Mouse (Mus musculus) CD4-positive helper T cell, adult 2 months (primary cell): Measurements from ENCODE around the gene Pdzd4.

Experiments used
- DNase-seq: peaks from one replicate; pipeline ENCODE4 v3.0.0-alpha.2; 2012; ENCODE audit warnings: low read depth, missing footprints, low spot score

The Pdzd4 gene

DNA sequence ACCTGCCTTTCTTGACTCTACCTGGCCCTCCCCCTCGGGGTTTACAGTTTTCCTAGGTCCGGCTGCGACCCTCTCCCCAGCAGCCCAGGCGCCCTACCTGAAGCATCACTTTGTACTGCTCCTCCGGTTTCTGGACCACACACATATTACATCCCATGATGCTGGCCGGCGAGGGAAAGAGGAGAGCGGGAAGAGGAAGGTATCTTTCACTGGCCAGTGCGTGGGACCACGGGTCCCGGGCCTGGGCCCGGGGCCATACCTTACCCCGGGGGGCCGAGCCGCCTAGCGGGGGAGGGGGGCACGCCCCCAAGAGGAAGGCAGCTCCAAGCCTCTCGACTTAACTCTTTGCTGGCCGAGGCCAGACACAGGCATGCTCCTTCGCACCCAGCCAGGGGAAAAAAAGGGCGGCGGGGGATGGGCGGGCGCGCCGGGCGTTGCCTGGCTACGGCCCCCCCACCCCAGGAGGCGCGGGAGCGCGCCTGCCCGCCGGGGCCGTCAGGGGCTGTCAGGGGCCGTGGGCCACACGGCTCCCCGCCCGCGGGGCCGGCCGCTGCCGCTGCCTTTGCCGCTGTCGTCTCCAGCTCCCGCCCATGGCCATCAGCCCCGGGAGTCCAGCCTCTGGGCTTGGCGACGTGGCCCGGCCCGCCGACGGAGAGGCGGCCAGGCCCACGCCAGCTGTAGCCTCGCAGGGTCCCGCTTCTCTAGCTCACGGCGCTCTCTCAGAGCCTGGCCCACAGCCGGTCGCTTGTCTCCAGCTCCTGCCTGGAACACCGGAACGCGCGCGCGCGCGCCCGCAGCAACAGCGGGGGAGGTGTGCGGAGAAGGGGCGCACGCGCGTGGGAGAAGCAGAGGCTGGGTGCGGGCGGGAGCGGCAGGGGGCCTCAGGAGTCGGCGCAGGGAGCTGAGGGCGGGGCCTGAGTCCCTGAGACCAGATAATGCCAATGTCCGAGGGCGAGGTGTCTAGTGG is at the start of gene Pdzd4:
Gene Pdzd4 (minus strand): TSS at position 785 of the 967 bp plus-strand sequence.
- peak; percentile 44 for DNase-seq

DNA sequence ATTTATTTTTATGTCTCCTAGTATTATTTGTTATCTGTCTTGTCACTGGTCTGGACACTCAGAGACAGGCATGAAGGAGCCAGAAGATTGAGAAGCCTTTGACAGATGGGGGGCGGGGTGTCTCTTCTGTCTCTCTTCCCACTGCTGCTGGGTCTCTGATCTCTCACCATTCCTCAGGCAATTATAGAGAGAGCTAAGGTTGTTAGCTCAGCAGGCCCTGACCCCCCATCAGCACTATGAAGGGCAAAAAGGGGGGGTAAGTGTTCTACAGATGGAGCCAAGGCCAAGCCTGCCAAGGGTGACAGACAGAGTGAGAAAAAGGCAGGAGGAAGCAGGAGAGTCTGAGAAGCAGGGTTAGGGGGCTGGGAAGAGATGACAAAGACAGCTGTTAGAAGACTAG is 47.2 kb upstream of the Pdzd4 start:
- no peak for DNase-seq

DNA sequence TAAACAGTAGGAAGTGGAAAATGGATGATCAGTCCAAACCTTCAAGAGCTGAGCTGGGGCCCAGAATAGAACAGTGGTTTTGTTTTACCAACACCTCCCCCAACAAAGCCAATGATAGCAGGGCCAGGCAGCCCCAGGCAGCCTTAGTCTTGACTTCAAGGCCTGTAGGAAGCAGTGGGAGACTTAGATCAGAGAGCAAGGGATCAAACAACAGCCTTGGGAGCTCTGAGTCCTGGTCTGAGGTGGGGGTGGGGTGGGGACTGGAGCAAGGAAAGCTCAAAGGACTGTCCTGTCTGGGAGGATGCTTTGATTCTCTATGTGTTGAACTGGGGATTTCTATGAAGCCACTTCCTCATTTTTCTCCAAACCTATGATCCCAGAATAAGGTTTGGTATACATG is 46.7 kb upstream of the Pdzd4 start:
- DNase-seq: no peak

DNA sequence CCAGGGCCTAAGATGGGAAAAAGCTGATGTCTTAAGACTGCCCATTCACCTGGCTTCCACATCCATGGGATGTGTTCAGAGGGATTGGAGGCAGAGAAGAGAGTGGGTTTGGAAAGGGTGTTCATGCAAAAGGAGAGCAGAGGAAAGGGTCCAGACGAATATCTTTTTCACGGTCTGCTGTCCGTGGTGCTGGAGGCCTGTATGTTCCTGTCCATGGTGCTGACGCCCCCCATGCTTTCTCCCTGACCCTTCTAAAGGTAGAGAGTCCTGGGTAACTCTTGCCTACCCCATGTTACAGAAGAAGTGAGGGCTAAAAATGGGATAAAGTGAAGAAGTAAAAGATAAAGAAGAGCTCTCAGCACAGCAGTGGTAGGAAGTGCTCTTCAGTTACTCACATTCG is 44.6 kb upstream of the Pdzd4 start:
- DNase-seq: no peak

DNA sequence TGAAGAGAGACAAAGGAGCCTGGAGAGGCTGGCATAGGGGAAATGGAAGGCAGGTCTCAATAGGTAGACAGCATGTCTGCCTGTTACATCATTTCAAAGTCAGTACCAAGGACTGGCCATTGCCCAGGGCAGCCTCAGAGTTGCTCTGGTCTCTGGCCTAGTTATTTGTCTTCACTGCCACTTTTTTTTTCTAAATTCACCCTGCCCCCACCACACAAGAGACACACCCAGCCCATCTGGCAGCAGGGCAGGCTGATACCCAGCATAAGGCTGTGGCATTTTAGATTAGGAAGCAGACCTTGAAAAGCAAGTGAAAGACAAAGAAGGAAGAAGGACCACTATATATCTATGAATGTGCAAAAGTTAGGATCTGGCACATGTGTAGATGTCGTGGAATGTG is 43.1 kb upstream of the Pdzd4 start:
- DNase-seq: no peak

DNA sequence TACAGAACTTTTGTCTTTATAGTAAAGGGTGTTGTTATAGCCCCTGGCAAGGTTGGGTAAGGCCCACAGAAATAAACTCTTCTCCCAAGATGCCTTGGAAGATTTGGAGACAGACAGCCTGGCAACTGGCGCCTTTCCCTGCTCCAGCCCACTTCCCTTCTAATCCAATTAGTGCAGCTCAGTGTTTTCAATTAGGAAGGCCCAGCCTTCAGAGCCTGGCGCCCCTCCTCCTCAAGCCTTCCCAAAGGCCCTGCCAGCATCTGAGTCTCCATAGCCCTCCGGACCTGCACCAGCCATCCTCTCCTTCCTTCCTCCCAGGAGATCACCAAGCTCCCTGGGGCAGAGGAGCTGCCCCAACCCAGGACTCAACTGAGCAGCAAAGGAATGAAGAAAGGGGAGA is 42.5 kb upstream of the Pdzd4 start:
- DNase-seq: no peak

DNA sequence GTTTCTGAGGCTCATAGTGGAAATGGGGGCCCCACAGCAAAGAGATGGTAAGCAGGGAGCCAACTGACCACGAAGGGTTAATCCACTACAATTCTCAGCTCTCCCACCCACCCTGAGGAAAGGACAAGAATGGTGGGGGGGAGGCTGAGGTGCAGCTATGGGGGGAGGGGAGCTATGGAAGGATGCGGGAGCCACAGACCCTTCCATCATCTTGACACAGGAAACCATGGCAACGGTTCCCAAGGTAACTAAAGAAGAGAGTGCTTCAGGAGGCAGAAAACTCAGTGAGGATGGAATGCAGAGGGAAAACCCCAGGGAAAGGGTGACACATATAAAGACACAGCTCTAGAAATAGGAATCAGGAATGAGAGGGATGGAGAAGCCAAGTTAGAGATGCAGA is 39.9 kb upstream of the Pdzd4 start:
- no peak for DNase-seq

DNA sequence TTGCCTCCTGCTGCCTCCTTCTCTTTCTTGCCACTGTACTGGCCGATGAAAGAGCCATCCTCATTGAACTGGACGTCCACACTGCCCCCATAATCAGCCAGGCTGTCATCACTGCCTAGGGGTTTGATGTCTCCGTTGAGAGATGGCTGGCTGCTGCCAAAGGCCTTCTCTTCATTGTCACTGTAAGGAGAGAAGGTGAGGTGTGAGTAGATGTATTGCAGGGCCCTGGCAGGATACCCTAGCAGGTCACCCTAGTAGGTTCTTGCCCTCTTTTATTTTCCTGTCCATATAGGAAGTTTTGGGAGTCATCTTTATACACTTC is 30.3 kb upstream of the Pdzd4 start:
- no peak for DNase-seq

DNA sequence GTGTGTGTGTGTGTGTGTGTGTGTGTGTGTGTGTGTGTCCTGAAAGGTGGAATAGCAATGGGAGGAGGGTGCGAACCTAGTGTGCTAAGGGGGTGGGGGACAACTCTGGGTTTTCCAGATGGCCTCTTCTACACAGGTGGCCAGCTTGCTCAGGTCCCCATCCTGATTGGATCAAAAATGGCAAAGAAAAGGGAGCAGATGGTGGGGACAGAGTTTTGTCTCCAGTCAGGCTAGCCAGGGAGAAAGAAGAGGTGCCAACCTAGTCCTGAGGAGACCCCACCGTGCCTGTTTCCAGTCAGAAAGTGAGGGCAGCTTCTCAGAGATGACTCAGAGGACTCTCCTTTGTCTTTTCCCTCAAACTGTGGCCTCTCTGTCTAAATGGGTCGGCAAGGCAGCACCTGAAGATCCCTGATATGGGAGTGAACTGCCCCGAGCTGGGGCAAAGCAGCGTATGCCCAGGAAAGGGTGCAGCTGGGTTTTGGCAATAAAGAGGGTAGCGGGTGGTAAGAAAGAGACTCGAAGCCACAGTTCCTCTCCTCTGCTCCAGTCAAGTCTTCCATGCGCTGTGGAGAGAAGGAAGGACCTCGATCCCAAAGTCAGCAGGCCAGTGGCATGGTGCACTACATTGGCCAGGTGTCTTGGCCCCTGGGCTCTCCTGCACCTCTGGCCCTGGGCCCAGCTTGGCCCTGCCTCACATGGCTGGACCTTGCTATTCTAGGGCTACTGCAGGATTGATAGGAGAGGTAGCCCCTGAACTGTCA is 29.7 kb upstream of the Pdzd4 start:
- DNase-seq: no peak

DNA sequence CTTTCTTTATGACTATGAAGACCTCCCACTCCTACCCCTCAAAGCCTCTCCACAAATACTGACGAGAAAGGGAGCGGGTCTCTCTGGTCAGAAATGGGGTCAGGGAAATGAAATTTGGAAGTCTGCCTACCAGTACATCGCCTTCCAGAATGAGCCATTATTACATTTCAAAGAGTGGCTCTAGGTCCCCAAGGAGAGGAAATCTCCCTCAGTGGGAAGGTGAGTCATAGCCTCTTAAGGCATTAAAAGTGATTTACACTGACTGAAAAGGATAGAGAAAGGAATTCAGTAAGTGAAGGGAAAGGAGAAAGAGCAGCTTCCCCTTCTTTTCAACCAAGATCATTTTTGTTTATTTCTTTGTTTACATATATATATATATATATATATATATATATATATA is 11.9 kb upstream of the Pdzd4 start:
- no peak for DNase-seq

DNA sequence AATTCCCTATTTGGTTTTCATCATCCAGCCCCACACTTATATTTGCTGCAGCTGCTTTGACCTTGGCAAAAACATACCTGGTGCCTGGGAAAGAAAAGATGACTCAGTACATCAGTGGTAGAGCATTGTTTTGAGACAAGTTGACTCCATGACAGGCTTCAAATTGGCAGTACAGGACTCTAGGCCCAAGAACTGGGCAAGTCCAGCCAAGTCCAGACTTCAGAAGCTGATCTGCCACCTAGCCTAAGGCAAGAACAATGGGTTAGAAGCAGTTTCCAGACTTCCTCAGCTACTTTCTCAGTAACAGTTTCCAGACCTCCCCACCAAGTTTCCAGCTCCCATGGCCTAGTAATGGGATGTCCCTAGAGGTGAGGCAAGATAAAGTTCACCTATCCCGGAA is 11.0 kb upstream of the Pdzd4 start:
- no peak for DNase-seq

DNA sequence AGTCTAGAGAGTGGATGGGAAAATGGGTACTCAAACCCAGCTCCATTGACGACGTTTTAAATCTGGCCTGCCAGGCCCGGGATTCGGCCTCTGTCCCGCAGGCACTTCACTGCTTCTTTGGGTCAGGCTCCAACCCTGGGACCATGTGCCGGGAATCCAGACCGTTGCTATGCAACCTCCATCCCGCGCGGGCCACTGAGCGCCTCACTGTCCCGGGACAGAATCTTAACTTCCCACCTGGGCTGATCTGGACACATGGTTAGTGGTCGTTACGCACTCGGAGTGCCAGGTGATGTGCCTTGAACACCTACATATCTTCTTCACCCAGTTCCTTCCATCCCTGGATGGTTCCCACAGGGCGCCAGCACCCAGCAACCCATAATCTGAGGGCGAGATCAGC is 1.0 kb downstream of the Pdzd4 start:
- DNase-seq: no peak

DNA sequence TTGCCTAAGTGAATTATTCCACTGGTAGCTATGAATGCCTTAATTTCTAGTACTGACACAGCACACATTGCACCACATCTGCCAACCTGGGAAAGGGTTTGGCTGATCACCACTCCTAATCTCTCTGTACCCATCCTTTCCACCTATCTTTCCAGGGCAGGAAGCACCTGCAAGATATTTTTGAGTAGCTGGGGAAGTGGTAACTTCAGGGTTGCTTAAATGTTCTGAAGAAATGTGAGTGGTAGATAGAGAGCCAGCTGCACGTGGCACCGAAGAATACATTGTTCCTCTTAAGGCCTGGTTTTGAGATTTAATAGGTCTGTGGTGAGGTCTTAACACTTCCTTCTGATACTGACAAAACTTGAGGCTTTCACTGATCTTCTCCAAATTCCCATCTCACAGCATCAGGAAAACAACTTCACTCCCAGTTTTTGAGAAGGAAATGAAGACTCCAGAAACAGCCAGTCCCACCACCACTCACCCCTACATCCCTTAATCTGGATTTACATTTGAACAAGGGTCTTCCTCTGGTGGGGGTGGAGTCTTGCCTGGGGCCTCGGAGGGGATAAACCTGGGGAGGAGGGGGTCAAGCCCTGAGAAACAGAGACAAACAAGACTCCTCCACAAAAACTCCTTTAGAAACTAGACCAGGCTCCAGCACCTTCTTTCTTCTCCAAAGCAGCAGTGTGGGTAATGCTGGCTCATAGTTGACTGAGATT is 8.0 kb downstream of the Pdzd4 start:
- no peak for DNase-seq

DNA sequence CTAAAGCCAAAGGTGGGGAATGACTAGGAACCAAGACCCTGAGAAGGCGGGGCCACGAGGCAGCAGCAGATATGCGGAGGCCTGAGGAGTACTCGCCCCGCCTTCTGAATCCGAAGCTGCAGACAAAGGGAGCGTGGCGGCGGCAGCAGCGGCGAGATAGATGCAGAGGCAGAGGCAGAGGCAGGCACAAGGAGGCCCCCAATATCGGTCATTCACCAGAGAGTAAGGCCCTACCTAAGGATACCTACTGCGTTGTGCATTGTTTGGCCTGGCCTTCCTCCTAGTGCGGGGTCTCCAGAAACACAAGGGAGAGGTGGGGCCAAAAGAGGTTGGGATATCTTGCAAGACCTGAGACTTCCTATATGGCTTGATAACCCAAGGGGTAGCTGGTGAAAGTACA is 9.7 kb downstream of the Pdzd4 start:
- no peak for DNase-seq

DNA sequence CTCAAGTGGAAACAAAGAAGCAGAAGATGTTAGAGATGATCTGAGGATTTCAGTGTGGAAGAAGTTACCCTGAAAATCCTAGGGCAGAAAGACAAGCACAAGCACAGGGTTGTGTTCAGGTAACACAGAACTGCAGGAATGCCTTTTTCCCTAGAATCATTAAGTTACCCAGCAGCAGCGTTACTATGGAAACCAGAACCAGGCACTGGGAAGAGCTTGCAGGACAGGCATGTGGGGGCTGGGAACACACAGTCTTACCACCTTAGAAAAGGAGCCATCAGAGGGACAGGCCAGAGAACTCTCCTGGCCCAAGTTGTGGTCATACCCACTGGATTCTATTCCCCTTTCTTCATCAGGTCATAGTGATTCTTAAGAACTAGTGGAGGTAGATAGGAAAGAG is 19.0 kb downstream of the Pdzd4 start:
- no peak for DNase-seq

DNA sequence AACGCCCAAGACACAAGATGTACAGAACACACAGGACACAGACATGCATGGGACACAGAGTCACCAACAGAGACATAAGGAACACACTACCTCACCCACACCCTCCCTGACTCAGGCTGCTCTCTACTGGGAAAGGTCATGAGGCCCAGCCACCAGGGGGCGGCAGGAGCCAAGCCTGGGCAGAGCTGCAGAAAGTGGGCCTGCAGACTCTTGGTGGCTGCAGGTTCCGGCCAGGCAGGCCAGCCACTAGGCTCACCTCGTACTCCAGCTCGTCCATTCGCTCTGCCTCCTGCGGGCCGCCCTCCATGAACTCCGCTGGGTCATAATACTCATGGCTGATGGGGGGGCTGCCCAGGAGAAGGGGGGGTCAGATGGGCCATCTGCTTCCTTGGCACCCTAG is 26.3 kb downstream of the Pdzd4 start:
- peak; percentile 68 for DNase-seq

DNA sequence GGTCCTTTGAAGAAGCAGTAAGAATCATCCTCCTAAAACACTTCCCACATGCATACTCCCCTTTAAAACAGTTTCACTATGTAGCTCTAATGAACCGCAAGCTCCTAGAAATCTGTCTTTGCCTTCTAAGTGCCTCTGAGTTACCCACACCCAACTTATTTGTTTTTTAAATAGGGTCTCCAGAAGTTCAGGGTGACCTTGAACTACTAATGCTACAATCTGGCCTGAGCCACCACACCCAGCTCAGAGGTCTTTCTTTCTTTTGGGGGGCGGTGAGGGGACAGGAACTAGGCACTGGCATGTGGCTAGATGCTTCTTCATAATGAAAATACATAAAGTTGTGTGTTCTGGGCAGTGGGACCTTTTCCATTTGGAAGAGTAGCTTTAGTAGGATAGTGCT is 27.3 kb downstream of the Pdzd4 start:
- DNase-seq: no peak

DNA sequence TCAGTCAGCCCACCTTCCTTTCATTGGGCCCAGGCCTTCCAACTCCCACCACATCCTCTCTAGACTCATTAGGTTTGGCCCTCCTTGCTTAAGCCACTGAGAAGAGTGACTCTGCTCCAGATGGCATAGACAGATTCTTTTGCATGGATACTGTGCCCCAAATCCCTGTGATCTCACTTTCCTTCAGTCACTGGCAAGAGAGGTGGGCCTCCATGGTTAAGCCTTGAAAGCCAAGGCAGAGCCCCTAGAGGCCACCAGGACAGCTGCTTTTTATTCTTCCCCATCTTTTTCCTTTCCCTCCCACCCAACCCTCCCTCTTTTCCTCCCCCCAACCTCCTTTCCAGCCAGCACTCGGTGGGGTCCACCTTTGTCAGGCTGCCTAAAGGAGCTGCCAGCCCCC is 31.3 kb downstream of the Pdzd4 start:
- no peak for DNase-seq

DNA sequence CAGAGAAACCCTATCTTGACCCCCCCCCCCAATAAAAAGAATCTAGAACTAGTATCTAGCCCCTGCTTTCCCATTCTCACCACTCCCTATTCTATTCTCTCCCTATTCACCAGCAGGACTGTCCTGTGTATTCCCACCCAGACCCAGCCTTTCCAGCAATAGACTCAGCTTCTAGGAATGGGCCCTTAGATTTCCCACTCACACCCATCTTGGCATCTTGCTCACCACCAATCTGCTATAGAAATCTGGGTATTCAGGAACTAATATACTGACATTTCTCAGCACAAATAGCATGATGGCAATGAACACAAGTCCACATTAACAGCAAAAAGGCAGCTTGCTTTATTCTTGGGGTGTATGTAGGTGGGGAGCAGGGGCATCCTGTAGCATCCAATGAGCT is 31.7 kb downstream of the Pdzd4 start:
- no peak for DNase-seq

DNA sequence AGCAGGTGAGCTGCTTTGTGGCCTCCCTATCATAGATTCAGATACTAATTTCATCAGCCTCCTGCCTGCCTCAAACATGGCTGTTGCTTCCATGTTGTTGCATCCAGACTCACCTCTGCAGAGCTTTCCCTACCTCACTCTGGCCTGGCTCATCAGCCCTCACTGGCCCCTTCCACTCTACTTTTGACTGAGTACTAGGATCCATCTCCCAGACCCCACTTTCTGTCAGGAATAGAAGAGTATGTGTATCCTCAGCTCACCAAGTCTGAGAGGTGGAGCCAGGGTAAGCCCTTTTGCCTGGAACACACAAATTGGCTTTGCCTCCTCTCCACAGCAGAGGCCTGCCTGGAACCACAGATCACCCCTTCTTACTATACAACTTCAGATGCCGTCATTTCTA is 36.3 kb downstream of the Pdzd4 start:
- DNase-seq: no peak

DNA sequence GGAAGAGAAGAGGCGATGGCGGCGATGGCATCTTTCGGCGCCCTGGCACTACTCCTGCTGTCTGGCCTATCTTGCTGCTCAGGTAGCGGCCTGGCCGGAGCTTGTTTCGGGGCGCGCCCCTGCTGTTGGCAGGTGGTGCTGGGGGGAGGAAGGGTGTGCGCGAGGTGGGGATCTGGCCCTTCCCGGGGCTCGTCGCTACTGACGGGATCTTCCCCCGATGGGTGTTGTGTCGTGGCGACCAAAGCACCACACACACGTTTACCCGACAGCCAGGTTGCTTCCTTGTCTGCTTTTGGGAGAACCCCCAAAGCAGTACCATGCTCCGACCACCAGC is 37.6 kb downstream of the Pdzd4 start:
- DNase-seq: no peak

DNA sequence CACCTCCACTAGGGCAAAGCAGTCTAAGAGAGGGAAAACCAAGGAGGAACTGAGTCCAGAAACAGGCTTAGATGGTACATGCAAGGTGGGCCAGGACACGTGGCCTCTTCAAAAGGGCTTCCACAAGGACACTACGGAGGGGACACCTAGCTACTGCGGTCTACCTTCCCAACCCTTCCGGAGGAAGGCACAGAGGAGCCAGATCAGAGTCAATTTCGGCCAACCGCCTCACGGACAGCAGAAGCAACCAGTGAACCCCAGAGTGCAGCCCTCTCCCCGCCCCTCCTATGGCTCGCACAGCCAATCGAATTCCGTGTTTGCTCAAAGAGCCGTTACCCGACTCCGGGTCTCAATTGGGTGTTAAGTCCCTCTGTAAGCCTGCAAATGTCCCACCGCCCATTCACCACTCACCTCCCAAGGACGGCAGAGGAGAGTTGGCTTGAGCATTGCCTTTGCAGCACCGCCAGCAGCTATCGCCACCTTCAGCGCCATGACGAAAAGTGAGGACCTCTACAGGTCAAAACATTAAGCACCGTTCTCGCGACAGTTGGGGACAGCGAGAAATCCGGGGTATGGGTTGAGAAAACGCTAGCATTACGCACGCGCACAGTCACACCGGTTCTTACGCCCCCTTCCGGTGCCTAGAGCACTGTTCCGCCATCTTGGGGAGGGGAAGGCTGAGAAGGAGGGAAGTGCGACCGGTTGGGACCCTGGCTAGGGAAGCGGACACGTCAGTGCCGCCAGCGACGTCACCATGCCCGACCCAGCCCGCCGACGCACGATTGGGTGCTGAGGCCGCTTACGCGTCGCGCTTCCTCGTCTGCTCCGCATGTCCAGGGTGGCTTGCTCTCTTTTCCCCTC is 38.2 kb downstream of the Pdzd4 start, which contains the start of the genes Idh3g and Ssr4:
Gene Idh3g (minus strand): TSS at position 534 of the 861 bp plus-strand sequence.
Gene Ssr4 (plus strand): TSS at position 665 of the 861 bp plus-strand sequence.
- peak; percentile 96 for DNase-seq
